Mouse (Mus musculus) E14TG2a.4 (cell line): ENCODE results near the gene Cox19.

Source experiments
- CTCF ChIP-seq: conservative IDR thresholded peaks from 2 replicates; pipeline ENCODE4 v1.5.1; 2014; ENCODE audit warnings: low read length
- NANOG ChIP-seq: IDR thresholded peaks from 2 replicates; pipeline ENCODE4 v1.6.1; 2014; ENCODE audit warnings: borderline replicate concordance, low read length, mixed read lengths

- TF ChIP-seq CTCF: no peak
- no peak for TF ChIP-seq NANOG
Observed at GRCm38 (mm10) chr5:139366484-139366883, 15.3 kb upstream of the Cox19 start.
